Mouse (Mus musculus): ENCODE results near the gene Gm3033.
"Not testable (repeated sequence)": the region's sequence is repeated elsewhere in the genome, so short reads cannot be mapped to it uniquely, and the experiment has no call there.

The Gm3033 gene

GRCm38 (mm10) chr14:3845945-3846344 is at the start of gene Gm3033:
Gene Gm3033, plus strand, starts transcription at chr14:3846245.
- DNase-seq (ENCODE audit: low spot score in 2 of 2), result not testable (repeated sequence)

- not testable (repeated sequence) for DNase-seq (ENCODE audit: low spot score in 2 of 2)
Observed at GRCm38 (mm10) chr14:3809774-3810173, 36.3 kb upstream of the Gm3033 start, which contains the start of gene Gm3002. Gene Gm3002, plus strand, starts transcription at chr14:3810074.

GRCm38 (mm10) chr14:3883872-3884271 is 37.8 kb downstream of the Gm3033 start, which contains the start of gene Gm2916:
Gene Gm2916, plus strand, starts transcription at chr14:3884172.
- DNase-seq (ENCODE audit: low spot score in 2 of 2), result not testable (repeated sequence)
